Mouse (Mus musculus): ENCODE measurements around the gene Mybbp1a.

- no peak for TF ChIP-seq ELF1 (IDR thresholded peaks at IDR 0.05; ENCODE audit: low read depth, low read length)
- no peak for TF ChIP-seq NRF1 (IDR thresholded peaks at IDR 0.05; ENCODE audit: insufficient read depth, low read depth, low read length, poor library complexity, severe bottlenecking)
- no peak for TF ChIP-seq CTCF (IDR thresholded peaks at IDR 0.05 in 2 of 3, conservative IDR thresholded peaks at IDR 0.05 in 1 of 3; ENCODE audit: control insufficient read depth in 1 of 3, insufficient read depth in 1 of 3, low read depth in 2 of 3, low read length in 3 of 3, poor library complexity in 1 of 3, severe bottlenecking in 1 of 3)
- no peak for TF ChIP-seq POLR2A (IDR thresholded peaks at IDR 0.05; ENCODE audit: control insufficient read depth in 1 of 2, insufficient read depth in 1 of 2, low read depth in 1 of 2, low read length in 2 of 2, poor library complexity in 1 of 2)
These were observed 35.0 kb upstream of the Mybbp1a start for GRCm38 (mm10) chr11:72406079-72406675.

Measured in MEL (cell line).